Mouse (Mus musculus) cortical plate, adult 2 months (tissue): Measurements from ENCODE around the gene Lrriq3. TPM values are rescaled to one million over a fixed set of nuclear protein-coding genes. Genes with fewer than 3 reads are reported as not detected.
A peak's percentile ranks its signal among the peaks of the same experiment; 100 is the strongest.

Experiments
- H3K27ac ChIP-seq: fragments of 200-500 bp; 2 replicates; pipeline ENCODE4 v1.5.1; 2012; ENCODE audit warnings: low read length, control low read depth, inconsistent platforms; ENCODE audit not compliant: insufficient read depth
- H3K4me1 ChIP-seq: fragments of 200-500 bp; 2 replicates; pipeline ENCODE4 v1.6.1; 2011; ENCODE audit warnings: low read length; ENCODE audit not compliant: control insufficient read depth, insufficient read depth
- H3K4me3 ChIP-seq: fragments of 200-500 bp; 2 replicates; pipeline ENCODE4 v1.5.1; 2011; ENCODE audit warnings: mild to moderate bottlenecking, low read length, control low read depth; ENCODE audit not compliant: insufficient read depth
- CTCF ChIP-seq: fragments of 200-500 bp; IDR thresholded peaks from 2 replicates; pipeline ENCODE4 v1.5.1; 2011; ENCODE audit warnings: mild to moderate bottlenecking, control low read depth, low read length; ENCODE audit not compliant: insufficient read depth; ENCODE audit errors: extremely low read depth
- POLR2A ChIP-seq: fragments of 200-500 bp; IDR thresholded peaks from 2 replicates; pipeline ENCODE4 v1.6.1; 2011; ENCODE audit warnings: mild to moderate bottlenecking, low read length, control low read depth; ENCODE audit not compliant: insufficient read depth; ENCODE audit errors: extremely low read depth
- polyA plus RNA-seq: library from polyadenylated mRNA; depleted of rRNA; stranded (reverse); fragments of >200 nt; gene quantifications from 2 replicates; pipeline ENCODE4 v1.2.3, GENCODE M21; 2012; rRNA removed

Gene Lrriq3
- 0.61 and 0.71 TPM in 2 replicates for polyA plus RNA-seq

- peak within 1 kb of the TSS; percentile 76 for H3K27ac ChIP-seq
- H3K4me1 ChIP-seq, result peaks cover 2% of the 10 kb centered on the region; the same call in 1 of the 2 replicates
- peak within 1 kb of the TSS; percentile 96 for H3K4me3 ChIP-seq
- no peak for TF ChIP-seq CTCF
- TF ChIP-seq POLR2A, result peak; percentile 78
Observed at GRCm38 (mm10) chr3:155093116-155093956, at the start of gene Lrriq3, which contains the start of gene Fpgt. Gene Lrriq3 (plus strand): TSS chr3:155093434. Gene Fpgt (minus strand): TSS chr3:155093403.

GRCm38 (mm10) chr3:155052021-155052420 lies 41.2 kb upstream of the Lrriq3 start:
- H3K4me1 ChIP-seq, result peaks cover 1% of the 10 kb centered on the region; the same call in 1 of the 2 replicates
- no peak overlapping the region for H3K27ac ChIP-seq
- TF ChIP-seq CTCF (no peak), POLR2A (no peak)
- H3K4me3 ChIP-seq, result no peak overlapping the region

- H3K27ac ChIP-seq, result no peak overlapping the region
- no peak overlapping the region for H3K4me3 ChIP-seq
- no peak for TF ChIP-seq CTCF
- TF ChIP-seq POLR2A, result no peak
- H3K4me1 ChIP-seq, result peaks cover 1% of the 10 kb centered on the region; the same call in 1 of the 2 replicates
Observed at GRCm38 (mm10) chr3:155053189-155053588, 40.0 kb upstream of the Lrriq3 start.

GRCm38 (mm10) chr3:155055231-155055916 lies 37.9 kb upstream of the Lrriq3 start, which contains the start of gene Tnni3k:
Gene Tnni3k (minus strand): TSS chr3:155055407.
- no peak for TF ChIP-seq POLR2A
- no peak for TF ChIP-seq CTCF
- no peak within 1 kb of the TSS for H3K4me3 ChIP-seq
- H3K4me1 ChIP-seq, result peaks cover 1% of the 10 kb centered on the region; the same call in 1 of the 2 replicates
- H3K27ac ChIP-seq, result no peak within 1 kb of the TSS

GRCm38 (mm10) chr3:155056606-155057005 lies 36.6 kb upstream of the Lrriq3 start:
- Histone ChIP-seq H3K4me1 (peaks cover 1% of the 10 kb centered on the region; the same call in 1 of the 2 replicates), H3K27ac (no peak overlapping the region), H3K4me3 (no peak overlapping the region)
- TF ChIP-seq POLR2A (no peak), CTCF (no peak)

- peaks cover 1% of the 10 kb centered on the region; the same call in 1 of the 2 replicates for H3K4me1 ChIP-seq
- TF ChIP-seq CTCF, result no peak
- TF ChIP-seq POLR2A, result no peak
- H3K27ac ChIP-seq, result no peak overlapping the region
- no peak overlapping the region for H3K4me3 ChIP-seq
Observed at GRCm38 (mm10) chr3:155057566-155057965, 35.7 kb upstream of the Lrriq3 start.

- Histone ChIP-seq H3K4me1 (peaks cover 1% of the 10 kb centered on the region; the same call in 1 of the 2 replicates), H3K4me3 (no peak overlapping the region), H3K27ac (no peak overlapping the region)
- TF ChIP-seq CTCF (no peak), POLR2A (no peak)
Observed at GRCm38 (mm10) chr3:155058800-155059448, 34.3 kb upstream of the Lrriq3 start.

GRCm38 (mm10) chr3:155059449-155059822 lies 33.8 kb upstream of the Lrriq3 start:
- peaks cover 1% of the 10 kb centered on the region; the same call in 1 of the 2 replicates for H3K4me1 ChIP-seq

GRCm38 (mm10) chr3:155077908-155078307 lies 15.3 kb upstream of the Lrriq3 start:
- Histone ChIP-seq H3K27ac (no peak overlapping the region), H3K4me1 (no peaks in the 10 kb centered on the region), H3K4me3 (no peak overlapping the region)
- TF ChIP-seq POLR2A, result no peak
- TF ChIP-seq CTCF, result no peak

More at GRCm38 (mm10) chr3:155059449-155059822, 33.8 kb upstream of the Lrriq3 start:
- Histone ChIP-seq H3K4me3 (no peak overlapping the region), H3K27ac (no peak overlapping the region)
- TF ChIP-seq CTCF (no peak), POLR2A (no peak)
